Mouse (Mus musculus): ENCODE measurements at regions not wholly inside any gene's neighbourhood (a gene's known extent, or its start where the extent isn't known, plus 50 kb on each side); places are given as distances from the start of the nearest gene placed in this dataset.

GRCm38 (mm10) chr8:53695323-53695722 is 56.5 kb upstream of the Neil3 start:
- peak in 1 of 2 experiments; percentile 7 for DNase-seq (ENCODE audit: low spot score in 2 of 2)

Data from left cerebral cortex, adult 8-10 months (tissue).